Mouse (Mus musculus) E14TG2a.4 (cell line): ENCODE results near the gene Tmco3.

Source experiments
- CTCF ChIP-seq: conservative IDR thresholded peaks from 2 replicates; pipeline ENCODE4 v1.5.1; 2014; ENCODE audit warnings: low read length
- POU5F1 ChIP-seq: IDR thresholded peaks from 2 replicates; pipeline ENCODE4 v1.6.1; 2014; ENCODE audit warnings: low read length, borderline replicate concordance

DNA sequence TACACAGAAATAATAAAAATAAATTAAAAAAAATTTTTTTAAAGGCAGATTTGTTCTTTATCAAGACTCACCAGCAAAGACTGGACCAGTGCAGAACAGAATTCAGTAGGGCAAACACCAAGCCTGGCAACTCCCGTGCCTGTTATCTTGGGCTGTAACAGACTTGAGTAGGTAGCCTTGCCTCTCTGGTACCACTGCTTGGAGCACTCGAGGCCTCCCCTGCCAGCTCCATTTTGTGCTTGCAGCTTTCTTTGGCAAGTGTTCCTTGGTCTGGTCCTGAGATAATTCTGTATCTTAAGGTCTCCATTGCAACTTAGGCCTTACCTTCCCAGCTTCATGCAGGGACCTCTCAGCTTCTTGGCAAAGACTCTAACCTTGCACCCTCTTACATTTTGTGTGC is 54.4 kb downstream of the Tmco3 start:
- TF ChIP-seq CTCF: no peak
- no peak for TF ChIP-seq POU5F1
